Mouse (Mus musculus): ENCODE results near the gene Hist1h4k. TPM values are rescaled to one million over a fixed set of nuclear protein-coding genes. Genes with fewer than 3 reads are reported as not detected.
"Not testable (repeated sequence)": the region's sequence is repeated elsewhere in the genome, so short reads cannot be mapped to it uniquely, and the experiment has no call there.

The Hist1h4k gene
- total RNA-seq (2021): 1,000 to 10,000 TPM in 1 of 2 experiments, 100 to 1,000 TPM in 1; 995 to 1,039 TPM

DNA sequence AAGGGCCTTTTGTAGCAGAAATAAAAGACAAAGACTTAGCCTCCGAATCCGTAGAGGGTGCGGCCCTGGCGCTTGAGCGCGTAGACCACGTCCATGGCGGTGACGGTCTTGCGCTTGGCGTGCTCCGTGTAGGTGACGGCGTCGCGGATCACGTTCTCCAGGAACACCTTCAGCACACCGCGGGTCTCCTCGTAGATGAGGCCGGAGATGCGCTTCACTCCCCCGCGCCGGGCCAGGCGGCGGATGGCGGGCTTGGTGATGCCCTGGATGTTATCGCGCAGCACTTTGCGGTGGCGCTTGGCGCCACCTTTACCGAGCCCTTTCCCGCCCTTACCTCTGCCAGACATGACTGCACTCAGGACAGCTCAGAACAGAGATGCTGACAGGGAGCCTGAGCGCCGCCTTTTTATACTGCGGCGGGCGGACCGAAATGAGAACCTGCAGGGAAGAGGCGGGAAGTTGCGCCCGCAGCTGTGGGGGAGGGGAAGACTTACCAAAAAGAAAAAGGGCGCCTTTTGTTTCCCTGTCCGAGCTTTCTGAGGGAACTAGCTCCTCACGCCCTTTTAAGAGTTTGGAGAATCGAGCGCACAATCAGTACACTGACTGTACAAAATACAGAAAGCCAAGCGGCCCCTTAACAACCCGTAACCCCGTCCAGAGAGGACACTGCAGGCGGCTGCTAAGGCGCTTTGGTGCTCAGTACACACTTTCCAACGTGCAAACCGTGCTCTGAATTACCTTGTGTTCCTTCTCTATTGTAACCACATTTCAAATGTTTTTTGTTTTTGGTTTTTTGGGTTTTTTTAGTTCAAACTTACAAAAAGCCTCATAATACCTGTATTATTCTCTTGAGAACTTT lies at the start of gene Hist1h4k:
Hist1h4k (minus strand) TSS at position 347 of the 859 bp plus-strand sequence.
- peak; percentile 92 for DNase-seq

DNA sequence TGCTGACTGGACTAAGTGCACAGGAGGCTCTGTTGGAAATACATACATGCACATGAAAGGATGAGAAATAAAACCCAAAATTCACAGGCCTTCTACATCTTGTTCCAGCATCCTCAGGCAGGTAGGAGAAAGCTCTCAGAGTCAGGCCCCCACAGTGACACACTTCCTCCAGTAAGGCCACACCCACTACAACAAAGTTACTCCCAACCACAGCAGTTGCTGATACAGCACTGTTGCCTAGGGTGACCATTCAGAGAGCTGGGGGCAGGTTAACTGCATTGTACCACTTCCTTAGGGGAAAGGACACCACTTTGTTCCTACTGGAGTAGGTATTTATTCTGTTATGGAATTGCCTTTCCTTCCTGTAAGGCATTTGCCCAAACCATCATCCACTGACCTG lies 46.9 kb upstream of the Hist1h4k start:
- DNase-seq: not testable (repeated sequence)

DNA sequence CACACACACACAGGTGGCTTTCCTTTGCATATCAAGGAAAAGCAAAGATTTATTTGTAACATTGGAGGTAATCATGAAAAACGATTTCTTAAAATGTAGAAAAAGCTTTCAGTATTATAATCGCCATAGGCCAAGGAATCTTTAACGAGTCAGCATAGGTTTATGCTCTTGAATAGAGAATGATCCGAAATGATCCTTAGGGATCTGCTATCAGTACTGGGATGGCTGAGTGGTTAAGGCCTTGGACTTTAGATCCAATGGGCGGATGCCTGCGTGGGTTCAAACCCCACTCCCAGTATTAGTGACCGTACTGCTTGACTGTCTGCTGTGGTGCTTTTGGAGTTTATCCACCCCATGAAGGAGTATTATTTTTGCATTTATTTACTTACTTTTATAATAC lies 45.3 kb upstream of the Hist1h4k start:
- no peak for DNase-seq

DNA sequence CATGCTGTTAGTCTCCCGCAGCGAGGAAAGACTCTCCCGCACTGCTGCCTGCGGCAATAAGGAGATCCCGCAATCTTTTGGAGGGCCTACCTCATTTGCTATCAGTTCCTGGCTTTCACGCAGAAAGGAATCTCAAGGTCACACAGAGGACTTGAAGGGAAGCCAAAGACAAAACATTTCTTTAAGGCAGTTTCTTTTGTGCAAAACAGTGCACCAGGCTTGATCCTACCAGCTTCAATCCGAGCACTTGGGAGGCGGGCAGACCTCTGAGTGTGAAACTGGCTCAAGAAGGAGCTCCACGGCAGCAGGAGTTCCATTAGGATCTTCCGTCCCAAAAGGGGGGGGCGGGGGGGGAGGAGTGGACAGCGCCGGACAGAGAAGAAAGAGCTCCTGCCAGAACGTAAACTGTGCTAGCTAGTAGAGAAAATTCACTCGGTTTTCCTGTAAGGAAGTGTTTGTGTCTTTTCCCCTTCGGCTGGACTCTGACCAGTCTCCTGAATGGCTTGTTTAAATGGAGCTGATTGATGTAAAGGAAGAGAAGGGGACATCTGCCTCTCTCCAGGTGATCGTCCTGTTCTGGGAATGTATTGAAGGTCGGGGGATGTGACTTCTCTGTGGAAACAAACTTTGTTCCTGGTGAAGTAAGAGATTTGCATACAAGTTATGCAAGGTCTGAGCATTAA lies 40.4 kb upstream of the Hist1h4k start:
- DNase-seq: no peak

DNA sequence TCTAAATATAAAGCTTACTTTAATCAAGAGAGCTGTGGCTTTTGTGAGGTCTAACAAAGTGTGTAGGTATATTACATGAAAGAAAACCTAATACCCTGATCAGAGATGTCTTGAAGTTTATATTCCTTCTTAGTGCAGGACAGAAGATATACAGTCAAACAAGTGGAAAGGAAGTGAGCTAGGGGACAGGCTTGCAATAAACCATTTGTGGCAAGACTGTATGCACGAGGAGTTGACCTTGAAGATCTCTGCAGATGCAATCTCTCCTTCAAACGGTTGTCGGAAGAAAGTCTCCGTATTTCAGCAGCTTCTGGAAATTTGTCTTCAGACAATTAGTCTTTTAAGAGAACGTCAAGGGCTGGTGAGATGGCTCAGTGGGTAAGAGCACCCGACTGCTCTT lies 39.6 kb upstream of the Hist1h4k start:
- no peak for DNase-seq

DNA sequence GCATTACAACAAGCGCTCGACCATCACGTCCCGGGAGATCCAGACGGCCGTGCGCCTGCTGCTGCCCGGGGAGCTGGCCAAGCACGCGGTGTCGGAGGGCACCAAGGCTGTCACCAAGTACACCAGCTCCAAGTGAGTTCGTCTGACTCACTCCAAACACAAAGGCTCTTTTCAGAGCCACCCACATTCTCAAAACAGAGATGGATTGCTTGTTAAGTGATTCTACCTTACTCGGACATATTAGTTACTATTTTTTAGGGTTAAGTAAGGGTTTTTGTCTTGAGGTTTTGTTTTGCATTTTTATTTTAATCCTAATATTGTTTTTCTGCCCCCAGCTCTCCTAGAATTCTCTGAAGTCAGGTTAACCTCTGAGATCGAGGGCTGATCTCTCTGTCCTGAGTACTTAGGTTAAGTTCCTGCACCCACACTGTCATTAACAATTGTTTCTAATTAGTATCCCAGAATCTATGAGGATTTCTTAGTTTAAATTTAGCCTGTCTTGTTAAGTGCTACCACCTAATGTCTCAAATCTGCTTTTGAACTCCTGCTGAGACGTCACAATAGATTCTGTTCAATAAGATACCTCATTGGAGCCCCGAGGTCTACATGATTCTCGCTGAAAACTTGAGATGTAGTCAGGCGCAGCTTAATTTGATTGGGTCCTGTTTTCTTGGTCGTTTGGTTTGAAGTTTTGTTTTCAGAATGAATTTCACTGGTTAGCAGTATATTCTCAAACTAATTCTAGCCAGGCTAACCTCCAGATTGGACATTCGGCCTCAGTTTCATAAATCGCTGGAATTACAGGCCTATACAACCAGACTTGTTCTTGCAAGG lies 37.7 kb upstream of the Hist1h4k start:
- DNase-seq: no peak

DNA sequence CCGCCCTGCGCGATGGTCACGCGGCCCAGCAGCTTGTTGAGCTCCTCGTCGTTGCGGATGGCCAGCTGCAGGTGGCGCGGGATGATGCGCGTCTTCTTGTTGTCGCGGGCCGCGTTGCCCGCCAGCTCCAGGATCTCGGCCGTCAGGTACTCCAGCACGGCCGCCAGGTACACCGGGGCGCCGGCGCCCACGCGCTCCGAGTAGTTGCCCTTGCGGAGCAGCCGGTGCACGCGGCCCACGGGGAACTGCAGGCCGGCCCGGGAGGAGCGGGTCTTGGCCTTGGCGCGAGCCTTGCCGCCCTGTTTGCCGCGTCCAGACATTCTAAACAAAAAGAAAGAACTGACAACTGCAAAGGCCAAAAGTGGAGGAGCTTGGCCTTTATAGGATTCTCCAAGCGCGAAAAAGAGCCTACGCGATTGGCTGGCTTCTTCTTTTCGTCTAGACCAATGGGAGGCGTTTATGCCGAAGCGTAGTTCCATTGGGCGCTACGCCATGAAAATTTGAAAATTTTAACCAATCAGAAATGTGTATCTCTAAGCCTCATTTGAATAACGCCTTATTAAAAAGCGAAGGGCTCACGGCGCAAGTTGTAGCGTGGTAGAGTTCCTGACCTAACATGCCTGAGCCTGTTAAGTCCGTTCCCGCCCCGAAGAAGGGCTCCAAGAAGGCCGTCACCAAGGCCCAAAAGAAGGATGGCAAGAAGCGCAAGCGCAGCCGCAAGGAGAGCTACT lies 36.8 kb upstream of the Hist1h4k start, which contains the start of the genes Hist1h2an and Hist1h2bp:
Hist1h2an (minus strand) TSS at position 320 of the 731 bp plus-strand sequence.
Hist1h2bp (plus strand) TSS at position 563 of the 731 bp plus-strand sequence.
- DNase-seq: peak; percentile 88

DNA sequence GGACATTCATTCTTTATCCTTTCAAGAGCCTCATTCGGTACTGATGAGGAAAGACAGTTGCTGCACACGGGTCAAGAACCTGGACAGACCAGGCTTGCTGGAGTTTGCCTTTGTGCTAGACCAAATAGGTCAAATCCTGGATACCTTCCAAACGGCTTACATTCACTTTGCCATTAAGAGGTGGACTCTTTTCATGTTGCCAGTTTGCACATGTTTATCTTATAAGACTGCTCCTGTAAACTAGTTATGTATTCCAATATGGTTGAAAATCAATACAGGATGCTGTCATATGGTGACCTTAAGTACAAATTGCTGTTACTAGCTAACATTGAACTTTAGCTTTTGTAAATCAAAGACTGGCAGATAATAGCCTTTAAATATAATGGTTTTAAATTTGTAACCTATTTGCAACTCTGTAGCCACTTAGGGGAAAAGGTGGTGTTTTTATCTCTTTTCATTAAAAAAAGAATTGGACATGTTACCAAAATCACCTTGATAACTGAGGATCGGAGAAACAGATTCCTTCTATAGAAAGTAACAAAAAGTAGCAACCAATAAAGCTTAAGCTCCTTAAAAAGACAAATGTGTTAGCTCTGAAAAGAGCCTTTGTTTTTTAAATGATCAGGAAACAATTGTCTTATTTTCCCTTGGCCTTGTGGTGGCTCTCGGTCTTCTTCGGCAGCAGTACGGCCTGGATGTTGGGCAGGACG lies 36.0 kb upstream of the Hist1h4k start:
- peak; percentile 14 for DNase-seq

DNA sequence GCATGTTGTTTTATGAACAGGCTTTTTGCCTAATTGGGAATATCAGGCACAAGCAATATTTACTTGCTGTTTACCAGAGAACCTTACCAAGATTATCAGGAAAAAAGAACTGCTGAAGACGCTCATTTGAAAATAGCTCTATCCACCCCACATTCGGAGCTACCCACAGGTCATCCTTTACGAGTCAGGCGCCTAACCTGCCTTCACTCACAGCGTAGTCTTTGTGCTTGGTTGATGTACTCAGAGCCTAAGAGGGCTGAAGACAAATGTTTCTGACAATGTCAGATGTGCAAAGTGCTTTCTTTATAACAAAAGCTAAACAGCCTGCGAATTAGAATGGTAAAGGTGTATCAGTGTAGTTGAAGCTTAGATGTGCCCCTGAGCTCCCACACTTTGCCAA lies 34.0 kb upstream of the Hist1h4k start:
- no peak for DNase-seq

DNA sequence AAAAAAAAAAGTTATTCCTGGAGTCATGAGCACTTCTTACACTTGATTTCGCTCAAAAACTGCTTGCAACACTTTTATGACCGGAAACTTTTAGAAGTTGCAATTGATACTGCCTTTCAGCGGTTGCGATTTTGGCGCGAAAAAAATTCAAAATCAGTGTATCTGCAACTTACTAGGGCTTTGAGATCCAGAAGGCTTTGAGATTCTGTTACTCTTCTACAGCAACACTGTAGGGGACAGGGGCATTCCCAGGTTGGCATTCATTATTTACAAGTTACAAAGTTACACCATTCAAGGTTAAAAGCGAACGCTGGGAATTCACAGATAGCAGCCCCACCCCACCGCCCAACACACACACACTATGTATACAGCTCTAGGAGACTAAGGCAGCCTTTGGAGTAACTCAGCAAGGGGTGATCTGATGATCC lies 33.4 kb upstream of the Hist1h4k start:
- DNase-seq: peak; percentile 23

DNA sequence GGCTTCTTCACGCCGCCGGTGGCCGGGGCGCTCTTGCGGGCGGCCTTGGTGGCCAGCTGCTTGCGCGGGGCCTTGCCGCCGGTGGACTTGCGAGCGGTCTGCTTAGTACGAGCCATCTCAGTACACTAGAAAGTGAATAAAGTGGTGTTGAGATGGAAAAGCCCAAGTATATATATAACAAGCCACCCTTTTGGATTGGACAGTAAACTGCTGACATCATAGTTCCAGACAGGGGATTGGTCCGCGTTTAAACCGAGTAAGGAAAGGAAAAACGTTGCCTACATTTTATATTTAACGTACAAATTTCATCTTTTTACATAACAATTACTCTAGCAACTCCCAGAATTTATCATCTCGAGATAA lies 32.9 kb upstream of the Hist1h4k start, which contains the start of gene Hist1h3i:
Hist1h3i (minus strand) TSS at position 116 of the 363 bp plus-strand sequence.
- DNase-seq: peak; percentile 55

DNA sequence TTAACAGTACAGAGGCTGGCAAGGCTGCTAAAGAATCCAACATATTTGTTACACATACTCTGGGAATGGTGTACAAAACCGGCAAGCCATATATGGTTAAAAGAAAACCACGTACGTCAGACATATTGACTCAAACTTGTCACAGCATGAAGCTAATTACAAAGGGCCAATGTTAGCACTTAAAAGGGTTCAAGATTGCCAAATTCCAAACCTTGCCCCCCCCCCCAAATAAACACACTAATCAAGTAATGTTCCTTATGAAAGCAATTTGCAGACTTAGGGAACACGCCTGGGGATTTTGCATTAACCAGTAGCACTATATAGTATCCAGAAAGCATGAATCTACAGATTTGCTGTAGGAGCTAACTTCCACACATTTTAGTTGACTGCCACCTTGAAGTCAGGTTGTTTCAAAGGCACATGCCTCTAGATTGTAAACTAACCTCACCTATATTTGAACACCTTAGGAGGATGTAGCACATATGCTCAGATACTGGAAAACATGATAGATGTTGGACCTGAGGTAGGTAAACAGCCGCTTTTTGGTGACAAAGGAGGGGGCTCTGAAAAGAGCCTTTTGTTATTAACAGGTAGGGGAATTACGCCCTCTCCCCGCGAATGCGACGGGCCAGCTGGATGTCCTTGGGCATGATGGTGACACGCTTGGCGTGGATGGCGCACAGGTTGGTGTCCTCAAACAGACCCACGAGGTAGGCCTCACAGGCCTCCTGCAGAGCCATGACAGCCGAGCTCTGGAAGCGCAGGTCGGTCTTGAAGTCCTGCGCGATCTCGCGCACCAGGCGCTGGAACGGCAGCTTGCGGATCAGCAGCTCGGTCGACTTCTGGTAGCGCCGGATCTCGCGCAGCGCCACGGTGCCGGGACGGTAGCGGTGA lies 32.3 kb upstream of the Hist1h4k start:
- peak; percentile 11 for DNase-seq

DNA sequence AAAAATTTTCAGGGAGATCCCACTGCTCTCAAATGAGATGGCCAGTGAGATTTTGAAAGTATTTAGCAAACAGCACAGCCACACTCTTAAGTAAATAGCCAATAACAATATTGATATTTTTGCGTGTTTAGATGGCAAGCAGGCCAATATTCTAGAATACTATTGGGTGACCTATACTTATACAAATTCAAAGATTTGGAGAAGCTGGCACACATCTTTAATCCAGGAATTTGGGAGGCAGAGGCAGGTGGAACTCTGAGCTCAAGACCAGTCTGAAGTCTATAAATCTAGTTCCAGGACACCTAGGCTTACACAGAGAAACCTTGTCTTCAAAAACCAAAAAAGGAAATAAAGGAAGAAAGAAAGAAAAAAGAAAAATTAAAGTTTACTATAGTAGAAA lies 31.3 kb upstream of the Hist1h4k start:
- no peak for DNase-seq

DNA sequence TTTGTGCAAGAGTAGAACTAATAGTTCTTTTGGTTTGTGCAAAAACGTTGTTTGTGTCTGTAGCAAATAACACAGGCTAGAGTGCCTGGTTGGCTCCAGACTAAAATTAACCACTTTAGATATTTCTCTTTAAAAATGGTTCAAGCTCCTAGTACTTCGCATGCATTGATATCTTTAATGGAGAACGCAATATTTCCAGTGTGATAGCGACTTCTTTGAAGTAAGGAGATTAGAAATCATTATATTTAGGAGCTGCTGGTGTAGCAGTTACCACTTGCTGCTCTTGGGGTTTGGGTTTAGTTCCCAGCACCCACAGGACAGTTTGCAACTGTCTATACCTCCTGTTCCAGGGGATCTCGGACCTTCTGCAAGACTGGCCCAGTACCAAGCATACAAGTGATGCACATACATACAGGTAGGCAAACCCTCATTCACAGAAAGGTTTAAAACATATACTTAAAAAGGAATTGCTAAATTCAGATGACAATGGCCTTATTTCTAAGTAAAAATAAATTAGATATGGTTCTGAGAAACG lies 30.8 kb upstream of the Hist1h4k start:
- DNase-seq: no peak

DNA sequence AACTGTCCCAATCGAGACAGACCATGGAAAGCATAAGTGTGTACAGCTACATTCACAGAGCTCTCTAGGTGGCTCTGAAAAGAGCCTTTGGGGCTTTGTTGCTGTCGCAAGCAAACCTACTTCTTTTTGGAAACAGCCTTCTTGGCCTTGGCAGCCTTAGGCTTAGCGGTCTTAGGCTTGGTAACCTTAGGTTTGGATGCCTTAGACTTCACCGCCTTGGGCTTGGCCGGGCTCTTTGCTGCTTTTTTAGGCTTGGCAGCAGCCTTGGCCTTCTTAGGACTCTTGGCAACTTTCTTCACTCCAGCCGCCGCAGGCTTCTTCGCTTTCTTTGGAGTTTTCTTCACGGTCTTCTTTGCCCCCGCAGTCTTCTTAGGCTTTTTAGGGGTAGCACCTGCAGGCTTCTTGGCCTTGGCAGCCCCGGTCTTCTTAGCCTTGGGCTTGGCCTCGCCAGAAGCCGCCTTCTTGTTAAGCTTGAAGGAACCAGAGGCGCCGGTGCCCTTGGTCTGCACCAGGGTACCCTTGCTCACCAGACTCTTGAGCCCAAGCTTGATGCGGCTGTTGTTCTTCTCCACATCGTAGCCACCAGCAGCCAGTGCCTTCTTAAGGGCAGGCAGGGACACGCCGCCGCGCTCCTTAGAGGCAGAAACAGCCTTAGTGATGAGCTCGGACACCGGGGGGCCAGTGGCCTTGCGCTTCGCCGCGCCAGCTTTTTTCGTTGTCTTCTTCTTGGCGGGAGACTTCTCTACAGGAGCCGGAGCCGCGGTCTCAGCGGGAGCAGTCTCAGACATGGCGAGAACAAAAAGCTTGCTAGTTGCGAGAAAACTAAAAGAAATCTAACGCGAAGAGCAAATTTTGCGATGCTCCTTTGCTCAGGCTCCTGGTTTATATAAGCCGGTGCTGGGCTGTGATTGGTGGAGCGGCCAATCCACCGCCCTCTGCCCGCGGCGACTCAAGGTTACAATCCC lies 29.7 kb upstream of the Hist1h4k start, which contains the start of gene Hist1h1b:
Hist1h1b (minus strand) TSS at position 859 of the 965 bp plus-strand sequence.
- DNase-seq: peak; percentile 72

DNA sequence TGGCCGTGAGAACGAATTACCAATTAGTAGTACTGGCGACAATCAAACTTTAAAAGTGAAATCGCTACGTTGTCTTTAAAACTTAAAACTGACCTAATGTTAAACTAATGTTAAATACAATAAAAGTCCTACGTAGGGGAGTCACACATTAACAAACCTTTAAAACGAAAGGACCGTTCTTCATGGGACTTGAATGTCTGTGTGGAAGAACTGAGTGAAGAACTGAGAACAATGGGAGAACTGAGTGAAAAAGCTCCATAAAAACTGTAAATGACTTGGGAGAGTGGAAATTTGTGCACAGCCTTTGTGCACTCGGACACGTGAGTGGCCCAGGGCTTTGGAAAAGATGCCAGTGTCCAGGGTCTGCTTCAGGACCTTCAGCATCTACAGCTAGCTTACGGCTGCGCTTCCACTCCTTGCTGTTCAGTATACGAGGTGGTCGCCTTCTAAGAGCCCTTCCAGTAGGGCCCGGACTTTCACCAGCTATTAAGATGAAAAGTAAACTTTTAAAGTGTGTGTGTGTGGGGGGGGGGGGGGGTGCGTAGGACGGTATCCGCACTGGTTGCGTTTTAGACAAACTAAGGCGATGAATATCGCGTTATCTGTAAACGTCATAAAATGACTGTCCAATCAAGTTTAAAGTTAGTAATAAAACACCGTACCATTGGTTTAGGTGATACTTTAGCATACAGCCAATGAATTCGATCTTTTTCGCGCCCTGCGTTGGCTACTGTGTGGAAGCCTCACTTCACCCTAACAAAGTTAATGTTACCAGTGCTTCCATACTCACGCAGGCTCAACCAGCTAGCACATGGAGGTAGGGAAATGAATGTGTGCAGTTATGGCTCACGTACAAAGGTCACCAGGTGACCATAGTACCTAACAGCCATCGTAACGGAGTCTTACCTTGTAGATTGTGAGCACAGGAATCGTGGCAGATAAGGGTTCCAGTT lies 28.8 kb upstream of the Hist1h4k start:
- peak; percentile 71 for DNase-seq

DNA sequence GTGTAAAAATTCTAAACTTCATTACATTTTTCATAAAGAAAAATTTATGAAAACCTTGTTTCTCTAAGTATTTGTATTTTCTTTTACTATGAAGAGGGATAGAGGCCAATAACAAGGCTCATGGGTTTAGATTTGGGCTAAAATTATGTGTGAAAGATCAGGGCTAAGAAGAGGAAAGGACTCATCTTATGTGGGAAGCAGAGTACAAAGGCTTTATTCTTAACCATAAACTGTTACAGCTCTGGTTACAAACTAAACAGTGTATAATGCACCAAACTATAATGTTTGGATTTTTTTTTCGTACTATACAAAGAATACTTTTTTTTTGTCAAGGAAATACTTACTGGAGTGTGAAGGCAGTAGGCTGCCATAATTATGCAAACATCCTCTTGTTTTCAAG lies 5.4 kb upstream of the Hist1h4k start:
- no peak for DNase-seq

Data from heart, postnatal 4 days (tissue).